Mouse (Mus musculus) hindbrain, embryonic 11.5 days (tissue): Measurements from ENCODE around the gene Golph3. TPM values are rescaled to one million over a fixed set of nuclear protein-coding genes. Genes with fewer than 3 reads are reported as not detected.

Experiments used
- ATAC-seq: fragments of 200-750 bp; cut with Nextera tagmentation; 2 replicates; pipeline ENCODE4 v1.8.0; 2017; ENCODE audit warnings: mild to moderate bottlenecking, moderate TSS enrichment, moderate library complexity; ENCODE audit not compliant: low FRiP score
- DNase-seq: peaks from one replicate; pipeline ENCODE4 v3.0.0-alpha.2; 2015; ENCODE audit warnings: low spot score
- H3K27ac ChIP-seq: fragments of 300-500 bp; sonication (generic); 2 replicates; pipeline ENCODE4 v1.5.1; 2014; ENCODE audit warnings: mild to moderate bottlenecking, low read depth, low read length
- H3K27me3 ChIP-seq: fragments of 300-500 bp; sonication (generic); 2 replicates; pipeline ENCODE4 v1.6.1; 2014; ENCODE audit warnings: mild to moderate bottlenecking, low read length, moderate library complexity, mixed read lengths; ENCODE audit not compliant: control insufficient read depth, insufficient read depth
- H3K36me3 ChIP-seq: fragments of 300-500 bp; sonication (generic); 2 replicates; pipeline ENCODE4 v1.6.1; 2014; ENCODE audit warnings: mild to moderate bottlenecking, low read length, moderate library complexity, mixed read lengths; ENCODE audit not compliant: control insufficient read depth, insufficient read depth
- H3K4me1 ChIP-seq: fragments of 300-500 bp; sonication (generic); replicated peaks from 2 replicates; pipeline ENCODE4 v1.6.1; 2014; ENCODE audit warnings: low read length, mixed read lengths; ENCODE audit not compliant: control insufficient read depth, insufficient read depth
- H3K4me2 ChIP-seq: fragments of 300-500 bp; sonication (generic); replicated peaks from 2 replicates; pipeline ENCODE4 v1.6.1; 2014; ENCODE audit warnings: mild to moderate bottlenecking, low read depth, low read length
- H3K4me3 ChIP-seq: fragments of 300-500 bp; sonication (generic); 2 replicates; pipeline ENCODE4 v1.5.1; 2014; ENCODE audit warnings: low read depth, low read length
- H3K9ac ChIP-seq: fragments of 300-500 bp; sonication (generic); 2 replicates; pipeline ENCODE4 v1.6.1; 2014; ENCODE audit warnings: low read depth, low read length
- H3K9me3 ChIP-seq: fragments of 300-500 bp; sonication (generic); 2 replicates; pipeline ENCODE4 v1.6.1; 2016; ENCODE audit warnings: low read length; ENCODE audit not compliant: control insufficient read depth
- WGBS: fragments of 180-500 bp; shearing (Covaris S2); extraction: QIAGEN DNeasy Blood & Tissue Kit; methylation state at CpG from one replicate; pipeline ENCODE4 v1.1.7; 2014; 5-methylcytosine and 5-hydroxymethylcytosine counted together
- polyA plus RNA-seq: library from polyadenylated mRNA; unstranded; fragments of >200 nt; fragmentation: Nextera tagmentation; extraction: Ambion mirVana; gene quantifications from 2 replicates; pipeline ENCODE4 v1.2.1, GENCODE M21; 2014

Golph3 gene
- polyA plus RNA-seq, 1 experiment from 2014 or later: 110 TPM

- Histone ChIP-seq H3K4me3 (no peak overlapping the region), H3K36me3 (no peaks in the 10 kb centered on the region), H3K4me1 (no peaks in the 10 kb centered on the region), H3K9ac (no peak overlapping the region), H3K27me3 (no peaks in the 10 kb centered on the region), H3K27ac (no peak overlapping the region), H3K4me2 (no peak overlapping the region), H3K9me3 (no peaks in the 10 kb centered on the region)
- no peak for ATAC-seq
- 95% methylated on average over 10 of the region's 10 CpGs for WGBS
- DNase-seq: no peak
Measured at GRCm38 (mm10) chr15:12394758-12395157, 73.5 kb downstream of the Golph3 start.

GRCm38 (mm10) chr15:12397032-12397431 lies 75.8 kb downstream of the Golph3 start:
- no peaks in the 10 kb centered on the region for H3K27me3 ChIP-seq
- 84% methylated on average over 6 of the region's 6 CpGs for WGBS
- no peak for ATAC-seq

More at GRCm38 (mm10) chr15:12397032-12397431, 75.8 kb downstream of the Golph3 start:
- Histone ChIP-seq H3K4me3 (no peak overlapping the region), H3K27ac (no peak overlapping the region), H3K9me3 (no peaks in the 10 kb centered on the region), H3K4me1 (no peaks in the 10 kb centered on the region), H3K36me3 (no peaks in the 10 kb centered on the region), H3K9ac (no peak overlapping the region), H3K4me2 (no peak overlapping the region)
- DNase-seq: no peak

Other genes starting within 250 kb of the Golph3 start
- 142 and 165 TPM in 2 replicates for gene Zfr, start 203.6 kb upstream of the Golph3 start, polyA plus RNA-seq
- 15.2 and 16.7 TPM in 2 replicates for gene Mtmr12, start 116.4 kb upstream of the Golph3 start, polyA plus RNA-seq
- gene 1810049J17Rik, start 449 bp downstream of the Golph3 start, polyA plus RNA-seq: 1.0 TPM in 1 of 2 replicates, not detected in the other